Mouse (Mus musculus) liver, embryonic 16.5 days (tissue): ENCODE results near the gene Gtf2f2. TPM values are rescaled to one million over a fixed set of nuclear protein-coding genes. Genes with fewer than 3 reads are reported as not detected.

Source experiments
- ATAC-seq: fragments of 200-750 bp; cut with Nextera tagmentation; 2 replicates; pipeline ENCODE4 v1.8.0; 2017; ENCODE audit warnings: low read depth, mild to moderate bottlenecking, moderate number of reproducible peaks, moderate library complexity
- H3K27ac ChIP-seq: fragments of 300-500 bp; sonication (generic); 2 replicates; pipeline ENCODE4 v1.5.1; 2014; ENCODE audit warnings: mild to moderate bottlenecking, low read length
- H3K27me3 ChIP-seq: fragments of 300-500 bp; sonication (generic); 2 replicates; pipeline ENCODE4 v1.6.1; 2014; ENCODE audit warnings: low read depth, low read length, mixed read lengths; ENCODE audit not compliant: control insufficient read depth, insufficient read depth
- H3K36me3 ChIP-seq: fragments of 300-500 bp; sonication (generic); 2 replicates; pipeline ENCODE4 v1.6.1; 2014; ENCODE audit warnings: mild to moderate bottlenecking; ENCODE audit not compliant: control insufficient read depth, insufficient read depth
- H3K4me1 ChIP-seq: fragments of 300-500 bp; sonication (generic); 2 replicates; pipeline ENCODE4 v1.6.1; 2014; ENCODE audit warnings: low read depth, low read length, mixed read lengths; ENCODE audit not compliant: control insufficient read depth
- H3K4me2 ChIP-seq: fragments of 300-500 bp; sonication (generic); 2 replicates; pipeline ENCODE4 v1.6.1; 2014; ENCODE audit warnings: low read depth, low read length, mixed read lengths
- H3K4me3 ChIP-seq: fragments of 300-500 bp; sonication (generic); 2 replicates; pipeline ENCODE4 v1.5.1; 2014; ENCODE audit warnings: low read depth, mild to moderate bottlenecking, low read length
- H3K9ac ChIP-seq: fragments of 300-500 bp; sonication (generic); 2 replicates; pipeline ENCODE4 v1.6.1; 2014; ENCODE audit warnings: low read depth, low read length
- H3K9me3 ChIP-seq: fragments of 300-500 bp; sonication (generic); replicated peaks from 2 replicates; pipeline ENCODE4 v1.6.1; 2016; ENCODE audit warnings: low read length; ENCODE audit not compliant: control insufficient read depth
- WGBS: fragments of 180-500 bp; shearing (Covaris S2); extraction: QIAGEN DNeasy Blood & Tissue Kit; methylation state at CpG from one replicate; pipeline ENCODE4 v1.1.7; 2014; ENCODE audit not compliant: insufficient replicate concordance; 5-methylcytosine and 5-hydroxymethylcytosine counted together
- polyA plus RNA-seq: library from polyadenylated mRNA; unstranded; fragments of >200 nt; fragmentation: Nextera tagmentation; extraction: Ambion mirVana; gene quantifications from 2 replicates; pipeline ENCODE4 v1.2.1, GENCODE M21; 2015

Gtf2f2 gene
- polyA plus RNA-seq, 1 experiment from 2014 or later, result 15.4 TPM

DNA sequence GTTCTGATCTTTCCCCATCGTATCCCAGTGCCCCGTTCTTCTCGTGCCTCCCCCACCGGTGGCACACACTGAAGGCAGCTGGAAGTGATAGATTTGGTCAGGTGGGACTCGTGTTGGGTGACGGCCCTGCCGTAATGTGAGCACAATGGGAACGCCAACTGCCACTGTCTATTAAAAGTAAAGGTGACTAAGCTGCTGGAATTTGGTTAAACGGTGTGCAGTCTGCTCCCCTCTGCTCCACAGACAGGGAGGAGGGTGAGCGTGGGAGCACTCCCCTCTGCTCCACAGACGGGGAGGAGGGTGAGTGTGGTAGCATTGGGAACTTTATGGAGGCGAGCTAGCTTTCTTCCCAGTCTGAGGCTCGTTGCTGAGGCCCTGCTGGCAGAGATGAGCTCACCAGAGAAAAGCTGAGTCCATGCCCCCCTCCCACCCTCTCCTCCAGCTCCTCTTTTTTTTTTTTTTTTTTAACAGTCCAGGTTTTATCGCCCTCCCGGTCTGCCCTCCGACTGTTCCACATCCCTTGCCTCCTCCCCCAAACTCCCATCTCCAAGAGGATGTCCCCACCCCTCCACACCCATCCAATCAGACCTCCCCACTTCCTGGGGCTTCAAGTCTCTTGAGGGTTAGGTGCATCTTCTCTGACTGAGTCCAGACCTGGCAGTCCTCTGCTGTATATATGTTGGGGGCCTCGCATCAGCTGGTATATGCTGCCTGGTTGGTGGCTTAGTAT is 155.2 kb downstream of the Gtf2f2 start:
- ATAC-seq, result no peak
- Histone ChIP-seq H3K27ac (no peak overlapping the region), H3K36me3 (peaks cover 4% of the 10 kb centered on the region; the same call in 1 of the 2 replicates), H3K9ac (no peak overlapping the region), H3K9me3 (no peaks in the 10 kb centered on the region), H3K4me1 (no peaks in the 10 kb centered on the region), H3K4me3 (no peak overlapping the region), H3K4me2 (no peak overlapping the region), H3K27me3 (no peaks in the 10 kb centered on the region)
- WGBS, result 57% methylated on average over 17 of the region's 17 CpGs

GRCm38 (mm10) chr14:75852016-75852415 is 158.6 kb downstream of the Gtf2f2 start:
- WGBS, result 70% methylated on average over 5 of the region's 5 CpGs

GRCm38 (mm10) chr14:75850819-75851218 is 159.8 kb downstream of the Gtf2f2 start:
- no peak overlapping the region for H3K4me3 ChIP-seq
- no peak for ATAC-seq
- H3K9me3 ChIP-seq, result no peaks in the 10 kb centered on the region
- H3K9ac ChIP-seq, result no peak overlapping the region
- peaks cover 43% of the 10 kb centered on the region for H3K36me3 ChIP-seq
- 74% methylated on average over 6 of the region's 6 CpGs for WGBS
- no peak overlapping the region for H3K4me2 ChIP-seq
- H3K4me1 ChIP-seq, result peaks cover 13% of the 10 kb centered on the region
- H3K27ac ChIP-seq, result no peak overlapping the region
- no peaks in the 10 kb centered on the region for H3K27me3 ChIP-seq

More at GRCm38 (mm10) chr14:75852016-75852415, 158.6 kb downstream of the Gtf2f2 start:
- Histone ChIP-seq H3K36me3 (peaks cover 38% of the 10 kb centered on the region), H3K9ac (no peak overlapping the region), H3K9me3 (no peaks in the 10 kb centered on the region), H3K4me2 (no peak overlapping the region), H3K4me3 (no peak overlapping the region), H3K27ac (no peak overlapping the region), H3K4me1 (peaks cover 7% of the 10 kb centered on the region), H3K27me3 (no peaks in the 10 kb centered on the region)
- ATAC-seq, result no peak

GRCm38 (mm10) chr14:75849842-75850568 is 160.7 kb downstream of the Gtf2f2 start:
- Histone ChIP-seq H3K27ac (no peak overlapping the region), H3K4me3 (no peak overlapping the region), H3K36me3 (peaks cover 43% of the 10 kb centered on the region), H3K27me3 (no peaks in the 10 kb centered on the region), H3K9ac (no peak overlapping the region), H3K4me2 (no peak overlapping the region), H3K9me3 (no peaks in the 10 kb centered on the region), H3K4me1 (peaks cover 13% of the 10 kb centered on the region)
- ATAC-seq, result no peak
- 80% methylated on average over 6 of the region's 6 CpGs for WGBS

GRCm38 (mm10) chr14:75849236-75849635 is 161.4 kb downstream of the Gtf2f2 start:
- peaks cover 43% of the 10 kb centered on the region for H3K36me3 ChIP-seq
- WGBS, result 78% methylated on average over 5 of the region's 5 CpGs
- no peak overlapping the region for H3K9ac ChIP-seq
- ATAC-seq, result no peak
- no peak overlapping the region for H3K27ac ChIP-seq
- H3K4me1 ChIP-seq, result peaks cover 13% of the 10 kb centered on the region
- no peak overlapping the region for H3K4me3 ChIP-seq
- H3K9me3 ChIP-seq, result no peaks in the 10 kb centered on the region
- no peaks in the 10 kb centered on the region for H3K27me3 ChIP-seq
- H3K4me2 ChIP-seq, result no peak overlapping the region

DNA sequence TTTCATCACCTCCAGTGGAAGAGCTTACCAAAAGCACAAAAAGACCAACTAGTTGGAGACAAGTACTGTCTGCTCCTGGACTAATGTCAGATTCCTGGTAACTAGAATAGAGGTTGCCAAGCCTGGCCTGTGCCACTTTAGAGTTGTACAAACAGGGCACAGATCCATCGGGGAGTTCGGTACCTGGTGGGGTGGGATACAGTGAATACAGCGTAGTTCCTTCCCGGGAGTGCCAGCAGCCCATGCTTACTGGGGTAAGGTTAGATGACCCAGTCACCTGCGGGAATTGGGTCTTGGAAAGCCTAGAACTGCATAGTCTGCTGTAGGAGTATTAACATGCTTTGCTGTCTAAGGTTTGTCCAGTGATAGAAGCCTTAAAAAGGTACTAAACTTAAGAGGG is 162.2 kb downstream of the Gtf2f2 start:
- WGBS, result 92% methylated on average over 5 of the region's 5 CpGs
- Histone ChIP-seq H3K27ac (no peak overlapping the region), H3K4me3 (no peak overlapping the region), H3K9ac (no peak overlapping the region), H3K4me2 (no peak overlapping the region), H3K9me3 (no peaks in the 10 kb centered on the region), H3K27me3 (no peaks in the 10 kb centered on the region), H3K4me1 (peaks cover 13% of the 10 kb centered on the region), H3K36me3 (peaks cover 43% of the 10 kb centered on the region)
- ATAC-seq, result no peak

DNA sequence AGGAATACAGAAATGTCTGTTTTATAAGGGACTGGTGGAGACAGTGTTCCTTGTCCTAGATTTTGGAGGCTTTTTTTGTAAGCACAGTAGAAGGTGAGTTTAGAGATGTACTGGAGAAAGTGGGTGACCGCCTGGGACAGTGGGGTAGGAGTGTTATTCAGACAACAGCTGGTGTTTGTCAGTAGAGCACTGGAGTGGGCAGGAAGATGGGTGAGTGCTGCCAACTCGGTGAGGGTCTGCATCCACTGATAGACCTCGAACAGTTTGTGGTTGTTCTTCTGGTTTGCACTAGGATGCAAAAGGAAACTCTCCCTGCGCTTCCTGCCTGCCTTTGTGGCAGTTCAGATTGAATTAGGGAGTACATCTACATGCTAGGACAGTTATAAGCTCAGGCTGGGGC is 163.0 kb downstream of the Gtf2f2 start:
- no peak for ATAC-seq
- WGBS, result 66% methylated on average over 4 of the region's 4 CpGs
- Histone ChIP-seq H3K27me3 (no peaks in the 10 kb centered on the region), H3K9me3 (no peaks in the 10 kb centered on the region), H3K9ac (no peak overlapping the region), H3K4me3 (no peak overlapping the region), H3K4me2 (no peak overlapping the region), H3K36me3 (peaks cover 43% of the 10 kb centered on the region), H3K4me1 (peaks cover 13% of the 10 kb centered on the region), H3K27ac (no peak overlapping the region)
